Mouse (Mus musculus): Measurements from ENCODE around the gene Gbf1. TPM values are rescaled to one million over a fixed set of nuclear protein-coding genes. Genes with fewer than 3 reads are reported as not detected.
"Not testable (repeated sequence)": the region's sequence is repeated elsewhere in the genome, so short reads cannot be mapped to it uniquely, and the experiment has no call there.

Gbf1 gene
- polyA plus RNA-seq, 1 experiment from 2014 or later, result 12.0 TPM

DNA sequence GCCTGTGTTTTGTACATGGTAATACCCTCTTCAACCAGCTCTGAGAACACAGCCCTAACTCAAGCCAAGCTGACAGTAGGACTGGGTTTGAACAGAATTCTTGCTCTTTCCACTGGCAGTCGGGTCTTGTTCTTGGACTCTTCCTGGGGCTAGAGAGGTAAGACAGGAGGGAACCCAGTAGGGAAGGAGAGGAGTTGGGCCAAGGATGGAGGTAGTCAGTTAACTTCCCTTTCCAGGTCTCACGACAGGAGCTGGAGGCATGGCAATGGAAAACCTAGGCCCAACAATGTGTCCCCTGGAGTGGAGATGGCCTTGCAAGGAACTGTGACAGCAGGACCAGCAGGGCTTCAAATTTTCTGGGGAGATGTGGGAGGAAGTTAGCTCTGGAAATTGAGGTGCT, 12.0 kb upstream of the Gbf1 start:
- H3K9ac ChIP-seq (replicated peaks), result no peak overlapping the region
- no peak overlapping the region for H3K27ac ChIP-seq (ENCODE audit: low read depth)
- WGBS (ENCODE audit: insufficient replicate concordance), result 59% methylated on average over 2 of the region's 2 CpGs
- H3K4me2 ChIP-seq (ENCODE audit: low read depth, low read length), result no peak overlapping the region
- peaks cover 73% of the 10 kb centered on the region for H3K27me3 ChIP-seq (ENCODE audit: insufficient read depth, low read length)
- peaks cover 18% of the 10 kb centered on the region for H3K4me1 ChIP-seq (ENCODE audit: insufficient read depth)
- no peak for TF ChIP-seq EP300 (IDR thresholded peaks at IDR 0.05; ENCODE audit: low read depth)
- no peak for TF ChIP-seq CTCF (IDR thresholded peaks at IDR 0.05; ENCODE audit: low read depth)
- DNase-seq (no peak), ATAC-seq (no peak)
- no peak overlapping the region for H3K4me3 ChIP-seq (ENCODE audit: low read depth, low read length)
- no peaks in the 10 kb centered on the region for H3K36me3 ChIP-seq (replicated peaks; ENCODE audit: insufficient read depth, low read length)
- H3K9me3 ChIP-seq (ENCODE audit: low read length), result no peaks in the 10 kb centered on the region

DNA sequence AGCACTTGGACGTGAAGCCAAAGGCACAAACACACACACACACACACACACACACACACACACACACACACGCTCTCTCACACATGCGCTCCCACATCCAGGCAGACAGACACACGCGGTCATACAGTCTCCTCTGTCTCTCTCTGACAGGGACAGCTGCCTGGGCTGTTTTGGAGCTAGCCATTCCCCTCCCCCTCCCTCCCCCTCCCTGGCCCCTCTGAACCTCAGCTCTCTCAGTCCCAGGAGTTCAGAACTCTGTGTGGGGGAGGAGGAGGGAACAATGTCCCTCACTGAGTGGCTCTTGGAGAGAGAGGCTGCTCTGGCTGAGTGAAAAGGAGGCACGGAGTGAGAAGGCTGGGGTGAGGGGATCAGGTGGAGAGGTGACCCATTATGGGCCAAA, 11.2 kb upstream of the Gbf1 start:
- Histone ChIP-seq H3K4me1 (ENCODE audit: insufficient read depth) (peaks cover 12% of the 10 kb centered on the region), H3K36me3 (replicated peaks; ENCODE audit: insufficient read depth, low read length) (no peaks in the 10 kb centered on the region), H3K4me3 (ENCODE audit: low read depth, low read length) (no peak overlapping the region), H3K4me2 (ENCODE audit: low read depth, low read length) (no peak overlapping the region), H3K27ac (ENCODE audit: low read depth) (no peak overlapping the region), H3K27me3 (ENCODE audit: insufficient read depth, low read length) (peaks cover 77% of the 10 kb centered on the region), H3K9ac (replicated peaks) (no peak overlapping the region), H3K9me3 (ENCODE audit: low read length) (no peaks in the 10 kb centered on the region)
- ATAC-seq (no peak), DNase-seq (no peak)
- TF ChIP-seq CTCF (IDR thresholded peaks at IDR 0.05; ENCODE audit: low read depth), result no peak
- no peak for TF ChIP-seq EP300 (IDR thresholded peaks at IDR 0.05; ENCODE audit: low read depth)
- 44% methylated on average over 6 of the region's 6 CpGs for WGBS (ENCODE audit: insufficient replicate concordance)

DNA sequence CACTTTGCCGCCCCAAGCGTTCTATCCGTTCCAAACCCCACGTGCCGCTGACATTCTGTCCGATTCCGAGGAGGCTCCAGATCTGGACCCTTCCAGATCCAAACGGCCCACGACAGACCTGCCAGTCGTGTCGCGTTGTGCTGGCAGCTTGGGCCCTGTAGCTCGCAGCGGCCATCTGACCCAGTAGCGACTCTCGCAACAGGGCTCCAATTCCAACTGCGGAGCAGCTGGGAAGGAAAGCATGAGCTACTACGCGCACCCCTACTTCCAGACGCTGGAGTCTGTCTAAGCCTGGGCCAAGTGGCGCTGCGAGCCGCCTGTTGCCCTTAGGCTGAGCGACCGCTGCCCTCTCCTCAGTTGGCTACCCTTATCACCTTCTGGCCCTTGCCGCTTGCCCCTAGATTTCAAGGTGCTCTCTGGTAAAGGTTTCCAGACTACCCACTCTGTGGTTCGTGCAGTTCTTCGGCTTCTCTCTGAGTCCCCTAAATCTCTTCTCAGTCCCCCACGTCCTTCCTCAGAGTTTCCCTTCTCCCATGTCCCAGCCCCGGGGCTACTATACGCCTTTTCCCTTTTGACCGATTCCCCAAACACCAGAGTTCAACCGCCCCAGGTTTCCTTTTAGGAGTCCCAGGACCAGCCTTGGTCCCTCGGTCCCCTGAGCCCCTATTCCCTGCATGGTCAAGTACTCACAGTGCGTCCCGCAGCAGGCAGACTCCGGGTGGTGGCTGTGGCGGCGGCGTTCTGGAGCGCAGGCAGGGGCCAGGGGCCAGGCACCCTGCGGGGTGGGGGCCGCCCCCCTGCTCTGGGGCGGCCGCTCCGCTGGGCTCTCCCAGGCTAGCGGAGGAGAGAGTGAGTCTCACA, 4.6 kb upstream of the Gbf1 start, which contains the start of gene Pitx3:
Pitx3 (minus strand) TSS at position 816 of the 861 bp plus-strand sequence.
- peak; percentile 25 for DNase-seq
- WGBS (ENCODE audit: insufficient replicate concordance), result 3% methylated on average over 47 of the region's 47 CpGs
- Histone ChIP-seq H3K4me3 (ENCODE audit: low read depth, low read length) (peak within 1 kb of the TSS; percentile 53), H3K36me3 (replicated peaks; ENCODE audit: insufficient read depth, low read length) (no peaks in the 10 kb centered on the region), H3K9ac (replicated peaks) (peak within 1 kb of the TSS; percentile 31), H3K27me3 (ENCODE audit: insufficient read depth, low read length) (peaks cover 80% of the 10 kb centered on the region), H3K27ac (ENCODE audit: low read depth) (no peak within 1 kb of the TSS), H3K4me1 (ENCODE audit: insufficient read depth) (peaks cover 17% of the 10 kb centered on the region), H3K4me2 (ENCODE audit: low read depth, low read length) (peak within 1 kb of the TSS; percentile 86), H3K9me3 (ENCODE audit: low read length) (no peaks in the 10 kb centered on the region)
- no peak for ATAC-seq
- TF ChIP-seq EP300 (IDR thresholded peaks at IDR 0.05; ENCODE audit: low read depth), result no peak
- no peak for TF ChIP-seq CTCF (IDR thresholded peaks at IDR 0.05; ENCODE audit: low read depth)

DNA sequence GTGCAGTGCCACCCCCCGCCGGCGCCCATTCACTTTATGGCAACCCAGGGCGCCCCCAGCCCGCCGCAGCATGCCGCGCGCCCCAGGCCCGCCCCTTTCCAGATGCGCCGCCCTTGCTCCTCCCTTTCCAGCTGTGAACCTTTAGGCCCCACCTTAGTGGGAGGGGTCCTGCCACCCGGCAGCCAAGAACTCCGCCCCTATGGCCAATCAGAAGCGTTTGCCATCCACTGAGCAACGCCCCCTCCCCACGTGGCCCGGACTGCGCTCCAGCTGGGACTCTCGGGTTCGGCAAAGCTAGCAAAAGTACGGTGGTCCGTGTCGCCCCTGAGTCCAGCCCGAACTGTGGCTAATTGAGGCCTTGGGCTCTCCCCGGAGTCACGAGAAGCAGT, 3.9 kb upstream of the Gbf1 start:
- DNase-seq (peak; percentile 89), ATAC-seq (peak; percentile 49)
- H3K4me3 ChIP-seq (ENCODE audit: low read depth, low read length), result peak overlapping the region; percentile 53
- no peaks in the 10 kb centered on the region for H3K36me3 ChIP-seq (replicated peaks; ENCODE audit: insufficient read depth, low read length)
- H3K27ac ChIP-seq (ENCODE audit: low read depth), result no peak overlapping the region
- WGBS (ENCODE audit: insufficient replicate concordance), result under 1% methylated on average over 18 of the region's 27 CpGs
- peaks cover 74% of the 10 kb centered on the region for H3K27me3 ChIP-seq (ENCODE audit: insufficient read depth, low read length)
- peaks cover 21% of the 10 kb centered on the region for H3K4me1 ChIP-seq (ENCODE audit: insufficient read depth)
- H3K9me3 ChIP-seq (ENCODE audit: low read length), result no peaks in the 10 kb centered on the region
- peak overlapping the region; percentile 86 for H3K4me2 ChIP-seq (ENCODE audit: low read depth, low read length)
- no peak overlapping the region for H3K9ac ChIP-seq (replicated peaks)
- TF ChIP-seq EP300 (IDR thresholded peaks at IDR 0.05; ENCODE audit: low read depth), result no peak

DNA sequence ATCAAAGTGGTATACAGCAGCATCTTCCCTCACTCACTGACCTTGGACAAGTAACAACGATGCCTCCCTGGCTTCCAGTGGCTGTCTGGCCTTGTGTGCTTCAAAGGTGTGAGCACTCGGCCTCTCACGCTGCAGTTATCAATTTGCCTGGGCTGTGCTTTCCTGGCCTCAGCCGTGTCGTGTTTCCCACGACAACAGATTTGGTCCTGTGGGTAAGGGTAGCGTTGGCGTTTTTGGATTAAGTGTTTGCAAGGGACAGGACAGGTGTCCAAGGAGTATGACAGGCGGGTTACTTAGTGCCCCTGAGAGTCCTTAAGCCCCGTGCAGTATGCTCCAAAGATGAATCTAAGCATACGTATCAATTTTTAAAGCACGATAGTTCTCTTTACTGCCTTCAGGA, 3.2 kb upstream of the Gbf1 start:
- no peaks in the 10 kb centered on the region for H3K36me3 ChIP-seq (replicated peaks; ENCODE audit: insufficient read depth, low read length)
- H3K27me3 ChIP-seq (ENCODE audit: insufficient read depth, low read length), result peaks cover 68% of the 10 kb centered on the region
- peak overlapping the region; percentile 86 for H3K4me2 ChIP-seq (ENCODE audit: low read depth, low read length)
- H3K9me3 ChIP-seq (ENCODE audit: low read length), result no peaks in the 10 kb centered on the region
- no peak overlapping the region for H3K27ac ChIP-seq (ENCODE audit: low read depth)
- WGBS (ENCODE audit: insufficient replicate concordance), result 36% methylated on average over 12 of the region's 12 CpGs
- peak overlapping the region; percentile 53; the same call in 1 of the 2 replicates for H3K4me3 ChIP-seq (ENCODE audit: low read depth, low read length)
- peaks cover 28% of the 10 kb centered on the region for H3K4me1 ChIP-seq (ENCODE audit: insufficient read depth)
- no peak for TF ChIP-seq EP300 (IDR thresholded peaks at IDR 0.05; ENCODE audit: low read depth)
- no peak for TF ChIP-seq CTCF (IDR thresholded peaks at IDR 0.05; ENCODE audit: low read depth)
- no peak overlapping the region for H3K9ac ChIP-seq (replicated peaks)
- ATAC-seq (no peak), DNase-seq (no peak)

DNA sequence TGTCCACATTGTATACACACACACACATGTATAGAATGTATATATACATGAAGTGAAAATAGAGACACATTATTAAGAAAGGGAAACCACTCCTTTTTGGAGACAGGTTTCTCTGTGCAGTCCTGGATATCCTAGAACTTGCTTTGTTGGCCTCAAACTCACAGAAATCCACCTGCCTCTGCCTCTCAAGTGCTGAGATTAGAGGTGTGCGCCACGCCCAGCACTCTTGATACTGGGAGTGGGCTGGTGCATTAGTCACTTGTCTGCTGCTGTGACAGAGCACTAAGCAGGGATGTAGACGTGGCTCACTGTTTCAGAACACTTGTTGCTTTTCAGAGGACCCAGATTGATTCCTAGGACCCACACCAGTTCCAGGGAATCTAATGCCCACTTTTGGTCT, 13.6 kb downstream of the Gbf1 start:
- Histone ChIP-seq H3K9ac (replicated peaks) (no peak overlapping the region), H3K4me2 (ENCODE audit: low read depth, low read length) (no peak overlapping the region), H3K9me3 (ENCODE audit: low read length) (no peaks in the 10 kb centered on the region), H3K27me3 (ENCODE audit: insufficient read depth, low read length) (no peaks in the 10 kb centered on the region), H3K4me3 (ENCODE audit: low read depth, low read length) (no peak overlapping the region), H3K4me1 (ENCODE audit: insufficient read depth) (no peaks in the 10 kb centered on the region; the same call in 1 of the 2 replicates), H3K27ac (ENCODE audit: low read depth) (no peak overlapping the region), H3K36me3 (replicated peaks; ENCODE audit: insufficient read depth, low read length) (peaks cover 31% of the 10 kb centered on the region)
- TF ChIP-seq CTCF (IDR thresholded peaks at IDR 0.05; ENCODE audit: low read depth), result no peak
- TF ChIP-seq EP300 (IDR thresholded peaks at IDR 0.05; ENCODE audit: low read depth), result no peak
- DNase-seq (no peak), ATAC-seq (no peak)
- WGBS (ENCODE audit: insufficient replicate concordance), result 89% methylated on average over 3 of the region's 3 CpGs

DNA sequence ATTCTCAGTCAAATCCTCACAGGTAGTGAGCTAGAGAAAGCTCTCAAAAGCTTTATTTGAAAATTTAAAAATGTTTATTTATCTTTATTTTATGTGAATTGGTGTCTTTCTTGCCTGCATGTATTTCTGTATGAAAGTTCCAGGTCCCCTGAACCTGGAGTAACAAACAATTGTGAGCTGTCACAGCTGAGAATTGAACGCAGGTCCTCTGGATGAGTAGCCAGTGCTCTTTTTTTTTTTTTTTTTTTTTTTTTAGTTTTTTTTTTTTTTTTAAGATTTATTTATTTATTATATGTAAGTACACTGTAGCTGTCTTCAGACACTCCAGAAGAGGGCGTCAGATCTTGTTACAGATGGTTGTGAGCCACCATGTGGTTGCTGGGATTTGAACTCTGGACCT, 14.9 kb downstream of the Gbf1 start:
- peaks cover 39% of the 10 kb centered on the region for H3K36me3 ChIP-seq (replicated peaks; ENCODE audit: insufficient read depth, low read length)
- ATAC-seq; H3K27ac ChIP-seq (ENCODE audit: low read depth); H3K9ac ChIP-seq (replicated peaks); DNase-seq; H3K4me1 ChIP-seq (ENCODE audit: insufficient read depth); H3K4me3 ChIP-seq (ENCODE audit: low read depth, low read length); H3K9me3 ChIP-seq (ENCODE audit: low read length); H3K4me2 ChIP-seq (ENCODE audit: low read depth, low read length); H3K27me3 ChIP-seq (ENCODE audit: insufficient read depth, low read length): not testable (repeated sequence)
- WGBS (ENCODE audit: insufficient replicate concordance), result 95% methylated on average over 1 of the region's 2 CpGs

Measured in liver, postnatal 0 days (tissue).